Mouse (Mus musculus): ENCODE results near the gene Vash1. TPM values are rescaled to one million over a fixed set of nuclear protein-coding genes. Genes with fewer than 3 reads are reported as not detected.
A peak's percentile ranks its signal among the peaks of the same experiment; 100 is the strongest.

The Vash1 gene
- polyA plus RNA-seq, 1 experiment from 2014 or later = 9.3 TPM

- Histone ChIP-seq H3K27me3 (replicated peaks) (no peaks in the 10 kb centered on the region), H3K4me2 (no peak overlapping the region), H3K9ac (no peak overlapping the region), H3K27ac (replicated peaks) (peak overlapping the region; percentile 30), H3K36me3 (peaks cover 19% of the 10 kb centered on the region), H3K9me3 (no peaks in the 10 kb centered on the region), H3K4me3 (no peak overlapping the region), H3K4me1 (peaks cover 58% of the 10 kb centered on the region)
- 54% methylated on average over 7 of the region's 7 CpGs for WGBS
- ATAC-seq (ENCODE audit: extremely low read depth, insufficient number of reproducible peaks, low FRiP score, low TSS enrichment) = no peak
Observed at GRCm38 (mm10) chr12:86683698-86684097, 5.2 kb downstream of the Vash1 start.

- Histone ChIP-seq H3K27ac (replicated peaks) (no peak overlapping the region), H3K4me2 (no peak overlapping the region), H3K4me1 (peaks cover 59% of the 10 kb centered on the region), H3K9me3 (no peaks in the 10 kb centered on the region), H3K4me3 (no peak overlapping the region), H3K36me3 (peaks cover 33% of the 10 kb centered on the region), H3K27me3 (replicated peaks) (no peaks in the 10 kb centered on the region), H3K9ac (peak overlapping the region; percentile 24)
- 41% methylated on average over 9 of the region's 9 CpGs for WGBS
- no peak for ATAC-seq (ENCODE audit: extremely low read depth, insufficient number of reproducible peaks, low FRiP score, low TSS enrichment)
Observed at GRCm38 (mm10) chr12:86685275-86685674, 6.8 kb downstream of the Vash1 start.

DNA sequence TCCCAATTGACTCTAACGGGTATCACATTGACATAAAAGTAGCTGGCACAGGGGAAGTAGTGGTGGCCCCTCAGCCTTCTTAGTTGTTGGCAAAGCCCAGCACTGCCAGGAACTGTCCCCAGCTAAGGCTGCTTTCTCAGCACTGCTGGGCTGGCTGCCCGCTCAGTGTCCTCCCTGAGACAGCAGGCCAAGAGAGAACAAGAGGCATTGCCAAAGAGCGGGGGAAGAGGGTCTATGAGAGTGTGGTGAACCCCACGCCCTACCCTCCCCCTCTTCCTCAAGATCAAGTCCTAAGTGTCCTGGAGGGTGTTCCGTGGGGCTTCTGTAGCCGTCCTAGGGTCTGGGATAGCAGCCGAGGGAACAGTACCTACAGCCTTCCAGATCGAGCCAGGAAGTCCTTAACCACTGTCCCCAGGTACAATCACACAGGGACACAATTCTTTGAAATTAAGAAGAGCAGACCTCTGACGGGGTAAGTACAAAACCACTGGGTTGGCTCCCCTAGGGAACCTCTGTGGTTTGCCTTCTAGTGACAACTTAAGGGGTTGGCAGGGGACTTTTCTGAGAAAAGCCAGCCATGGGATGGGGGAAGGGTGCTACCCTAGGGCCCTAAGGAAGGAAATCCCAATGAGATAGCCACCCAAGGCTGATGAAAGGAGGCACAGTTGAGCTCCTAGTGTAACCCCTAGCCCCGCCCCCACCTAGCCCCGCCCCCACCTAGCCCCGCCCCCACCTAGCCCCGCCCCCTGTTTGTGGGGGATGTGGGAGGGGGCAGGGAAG, 8.2 kb downstream of the Vash1 start:
- H3K9me3 ChIP-seq = no peaks in the 10 kb centered on the region
- no peak overlapping the region for H3K4me2 ChIP-seq
- H3K4me1 ChIP-seq = peaks cover 62% of the 10 kb centered on the region
- peak overlapping the region; percentile 33; the same call in 1 of the 2 replicates for H3K27ac ChIP-seq (replicated peaks)
- H3K4me3 ChIP-seq = no peak overlapping the region
- H3K9ac ChIP-seq = no peak overlapping the region
- peaks cover 35% of the 10 kb centered on the region for H3K36me3 ChIP-seq
- WGBS = 51% methylated on average over 13 of the region's 13 CpGs
- ATAC-seq (ENCODE audit: extremely low read depth, insufficient number of reproducible peaks, low FRiP score, low TSS enrichment) = no peak
- H3K27me3 ChIP-seq (replicated peaks) = no peaks in the 10 kb centered on the region

DNA sequence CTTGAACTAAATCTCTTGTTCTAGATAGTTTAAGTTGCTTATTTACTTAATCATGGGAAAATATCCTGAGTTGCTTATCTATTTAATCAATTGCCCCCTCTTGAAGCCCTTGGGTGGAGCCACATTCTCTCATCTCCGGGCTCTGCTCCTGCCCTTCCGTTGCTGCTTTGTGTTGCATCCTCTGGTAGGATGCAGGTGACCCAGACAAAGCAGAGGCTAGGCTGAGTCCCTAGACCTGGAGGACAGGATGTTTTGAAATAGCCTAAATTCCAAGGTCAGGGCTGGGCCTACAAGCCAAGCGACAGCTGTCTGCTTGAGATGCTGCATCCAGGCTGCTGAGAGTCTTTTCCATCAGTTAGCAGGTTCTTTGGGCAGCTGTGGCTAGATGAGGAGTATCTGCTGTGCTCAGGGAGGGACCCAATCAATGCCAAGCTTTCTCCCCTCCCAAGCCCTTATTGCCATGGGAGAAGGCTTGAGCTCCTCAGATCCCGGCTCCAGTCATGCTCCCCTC, 9.0 kb downstream of the Vash1 start:
- peak overlapping the region; percentile 34 for H3K27ac ChIP-seq (replicated peaks)
- WGBS = 67% methylated on average over 4 of the region's 4 CpGs
- ATAC-seq (ENCODE audit: extremely low read depth, insufficient number of reproducible peaks, low FRiP score, low TSS enrichment) = no peak
- no peaks in the 10 kb centered on the region for H3K9me3 ChIP-seq
- H3K4me1 ChIP-seq = peaks cover 64% of the 10 kb centered on the region
- H3K27me3 ChIP-seq (replicated peaks) = no peaks in the 10 kb centered on the region
- no peak overlapping the region for H3K4me2 ChIP-seq
- H3K4me3 ChIP-seq = no peak overlapping the region
- peaks cover 39% of the 10 kb centered on the region for H3K36me3 ChIP-seq
- no peak overlapping the region for H3K9ac ChIP-seq

DNA sequence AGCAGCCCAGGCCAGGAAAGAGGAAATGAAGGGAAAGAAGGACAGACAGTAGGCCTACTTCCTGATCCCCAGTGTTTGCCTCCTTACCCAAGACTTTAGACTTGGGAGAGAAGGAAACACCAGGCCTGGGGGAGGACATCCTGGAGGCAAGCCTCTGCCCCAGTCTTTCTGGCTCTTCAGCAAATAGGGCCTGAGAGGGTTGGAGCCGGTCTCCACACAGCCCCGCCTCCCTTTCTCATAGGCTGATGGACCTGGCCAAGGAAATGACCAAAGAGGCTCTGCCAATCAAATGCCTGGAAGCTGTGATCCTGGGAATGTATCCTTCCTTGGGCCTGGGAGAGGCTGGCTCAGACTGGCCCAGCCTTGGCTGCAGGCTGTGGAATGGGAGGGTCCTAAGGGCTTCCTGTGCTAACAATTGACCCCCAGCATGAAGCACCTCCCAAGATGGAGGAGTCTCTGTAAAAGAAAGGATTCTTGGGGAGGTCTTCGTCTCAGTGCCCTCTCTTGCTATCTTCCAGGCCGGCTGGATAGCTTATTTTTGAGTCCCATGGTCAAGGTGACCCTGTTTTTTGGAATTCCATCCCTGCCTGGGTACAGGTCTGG, 9.6 kb downstream of the Vash1 start:
- H3K4me1 ChIP-seq = peaks cover 68% of the 10 kb centered on the region
- no peaks in the 10 kb centered on the region for H3K27me3 ChIP-seq (replicated peaks)
- H3K9me3 ChIP-seq = no peaks in the 10 kb centered on the region
- H3K4me3 ChIP-seq = no peak overlapping the region
- no peak for ATAC-seq (ENCODE audit: extremely low read depth, insufficient number of reproducible peaks, low FRiP score, low TSS enrichment)
- no peak overlapping the region for H3K4me2 ChIP-seq
- peaks cover 36% of the 10 kb centered on the region for H3K36me3 ChIP-seq
- peak overlapping the region; percentile 34 for H3K27ac ChIP-seq (replicated peaks)
- WGBS = 60% methylated on average over 4 of the region's 4 CpGs
- no peak overlapping the region for H3K9ac ChIP-seq

DNA sequence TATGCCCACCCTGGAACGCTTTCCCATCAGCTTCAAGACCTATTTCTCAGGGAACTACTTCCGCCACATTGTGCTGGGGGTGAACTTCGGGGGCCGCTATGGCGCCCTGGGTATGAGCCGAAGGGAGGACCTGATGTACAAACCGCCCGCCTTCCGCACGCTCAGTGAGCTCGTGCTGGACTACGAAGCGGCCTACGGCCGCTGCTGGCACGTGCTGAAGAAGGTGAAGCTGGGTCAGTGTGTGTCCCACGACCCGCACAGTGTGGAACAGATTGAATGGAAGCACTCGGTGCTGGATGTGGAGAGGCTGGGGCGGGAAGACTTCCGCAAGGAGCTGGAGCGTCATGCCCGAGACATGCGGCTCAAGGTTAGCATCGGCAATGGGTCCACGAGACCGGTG, 10.4 kb downstream of the Vash1 start:
- no peak overlapping the region for H3K4me2 ChIP-seq
- no peak for ATAC-seq (ENCODE audit: extremely low read depth, insufficient number of reproducible peaks, low FRiP score, low TSS enrichment)
- no peak overlapping the region for H3K4me3 ChIP-seq
- WGBS = 92% methylated on average over 27 of the region's 27 CpGs
- no peak overlapping the region for H3K27ac ChIP-seq (replicated peaks)
- H3K36me3 ChIP-seq = peaks cover 36% of the 10 kb centered on the region
- H3K9ac ChIP-seq = no peak overlapping the region
- no peaks in the 10 kb centered on the region for H3K9me3 ChIP-seq
- H3K27me3 ChIP-seq (replicated peaks) = no peaks in the 10 kb centered on the region
- H3K4me1 ChIP-seq = peaks cover 67% of the 10 kb centered on the region

- ATAC-seq (ENCODE audit: extremely low read depth, insufficient number of reproducible peaks, low FRiP score, low TSS enrichment) = no peak
- H3K9ac ChIP-seq = no peak overlapping the region
- H3K4me3 ChIP-seq = no peak overlapping the region
- WGBS = 68% methylated on average over 12 of the region's 12 CpGs
- peak overlapping the region; percentile 65 for H3K27ac ChIP-seq (replicated peaks)
- H3K4me1 ChIP-seq = peaks cover 70% of the 10 kb centered on the region
- H3K27me3 ChIP-seq (replicated peaks) = no peaks in the 10 kb centered on the region
- H3K36me3 ChIP-seq = peaks cover 45% of the 10 kb centered on the region
- no peak overlapping the region for H3K4me2 ChIP-seq
- H3K9me3 ChIP-seq = no peaks in the 10 kb centered on the region
Observed at GRCm38 (mm10) chr12:86690700-86691485, 12.4 kb downstream of the Vash1 start.

DNA sequence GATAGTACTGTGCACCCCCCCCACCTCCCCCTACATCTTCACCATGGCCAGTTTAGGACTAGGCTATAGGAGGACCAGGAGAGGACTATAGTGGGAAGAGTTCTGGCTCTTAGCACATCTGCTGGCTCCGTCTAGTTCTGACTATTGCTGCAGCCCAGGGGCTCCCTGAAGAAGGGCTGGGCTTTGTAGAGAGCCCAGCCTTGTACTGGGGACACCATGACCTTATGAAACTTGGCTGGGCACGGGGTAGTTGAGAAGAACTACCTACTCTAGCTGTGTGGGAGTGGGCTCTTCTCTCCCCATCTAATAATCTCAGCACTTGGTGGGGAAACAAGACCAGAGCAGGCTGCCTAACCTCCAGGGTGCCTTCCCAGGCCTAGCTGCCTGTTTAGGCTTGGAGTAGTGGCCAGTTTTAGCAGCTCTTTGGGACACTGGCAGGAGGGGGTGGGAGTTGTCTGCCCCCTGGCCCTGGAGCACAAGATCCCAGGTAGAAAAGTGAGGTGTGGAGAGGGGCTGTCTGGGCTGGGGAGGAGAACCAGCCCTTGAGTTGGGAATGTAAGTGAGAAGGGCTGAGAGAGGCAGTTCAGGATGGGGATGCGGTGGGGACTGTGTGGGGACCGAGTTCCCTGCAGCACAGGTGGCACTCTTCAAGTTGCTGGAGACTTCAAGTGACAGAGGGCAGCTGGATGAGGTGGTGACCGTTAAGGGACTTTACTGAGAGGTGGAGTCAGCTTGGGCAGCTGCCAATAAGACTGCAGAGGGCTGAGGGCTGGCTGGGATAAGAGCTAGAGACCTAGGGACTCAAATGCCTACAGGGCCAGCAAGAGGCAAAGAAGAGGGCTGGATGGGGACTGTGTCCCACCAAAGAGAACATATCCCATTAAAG, 14.2 kb downstream of the Vash1 start:
- no peak overlapping the region for H3K4me3 ChIP-seq
- peaks cover 68% of the 10 kb centered on the region for H3K4me1 ChIP-seq
- H3K4me2 ChIP-seq = no peak overlapping the region
- no peak overlapping the region for H3K9ac ChIP-seq
- ATAC-seq (ENCODE audit: extremely low read depth, insufficient number of reproducible peaks, low FRiP score, low TSS enrichment) = no peak
- H3K27ac ChIP-seq (replicated peaks) = peak overlapping the region; percentile 40; the same call in 1 of the 2 replicates
- H3K36me3 ChIP-seq = peaks cover 52% of the 10 kb centered on the region
- WGBS = 43% methylated on average over 5 of the region's 5 CpGs
- no peaks in the 10 kb centered on the region; the same call in 1 of the 2 replicates for H3K9me3 ChIP-seq
- H3K27me3 ChIP-seq (replicated peaks) = no peaks in the 10 kb centered on the region

GRCm38 (mm10) chr12:86693389-86693788, 14.9 kb downstream of the Vash1 start:
- Histone ChIP-seq H3K27me3 (replicated peaks) (no peaks in the 10 kb centered on the region), H3K9ac (no peak overlapping the region), H3K4me2 (no peak overlapping the region), H3K9me3 (no peaks in the 10 kb centered on the region; the same call in 1 of the 2 replicates), H3K36me3 (peaks cover 45% of the 10 kb centered on the region), H3K4me3 (no peak overlapping the region), H3K4me1 (peaks cover 62% of the 10 kb centered on the region), H3K27ac (replicated peaks) (no peak overlapping the region)
- no peak for ATAC-seq (ENCODE audit: extremely low read depth, insufficient number of reproducible peaks, low FRiP score, low TSS enrichment)

- Histone ChIP-seq H3K9ac (no peak overlapping the region), H3K27ac (replicated peaks) (0 out of 2 replicates have a peak overlapping the region, but pooled peaks have one; percentile 12), H3K36me3 (peaks cover 35% of the 10 kb centered on the region), H3K9me3 (no peaks in the 10 kb centered on the region; the same call in 1 of the 2 replicates), H3K4me3 (no peak overlapping the region), H3K4me1 (peaks cover 68% of the 10 kb centered on the region), H3K4me2 (no peak overlapping the region), H3K27me3 (replicated peaks) (no peaks in the 10 kb centered on the region)
- ATAC-seq (ENCODE audit: extremely low read depth, insufficient number of reproducible peaks, low FRiP score, low TSS enrichment) = no peak
- WGBS = 71% methylated on average over 1 of the region's 1 CpGs
Observed at GRCm38 (mm10) chr12:86694441-86694840, 15.9 kb downstream of the Vash1 start.

All from heart, embryonic 13.5 days (tissue).